Mouse (Mus musculus) intestine, postnatal 0 days (tissue): Measurements from ENCODE around the gene Btbd8. TPM values are rescaled to one million over a fixed set of nuclear protein-coding genes. Genes with fewer than 3 reads are reported as not detected.
A peak's percentile ranks its signal among the peaks of the same experiment; 100 is the strongest.

ENCODE experiments used
- ATAC-seq: fragments of 200-750 bp; cut with Nextera tagmentation; 2 replicates; pipeline ENCODE4 v1.8.0; 2017; ENCODE audit warnings: mild to moderate bottlenecking, moderate TSS enrichment, moderate library complexity
- H3K27ac ChIP-seq: fragments of 300-500 bp; sonication (generic); 2 replicates; pipeline ENCODE4 v1.5.1; 2014; ENCODE audit warnings: mild to moderate bottlenecking, low read depth, low read length, moderate library complexity
- H3K27me3 ChIP-seq: fragments of 300-500 bp; sonication (generic); replicated peaks from 2 replicates; pipeline ENCODE4 v1.6.1; 2014; ENCODE audit warnings: low read length, mixed read lengths; ENCODE audit not compliant: control insufficient read depth, insufficient read depth
- H3K36me3 ChIP-seq: fragments of 300-500 bp; sonication (generic); 2 replicates; pipeline ENCODE4 v1.6.1; 2014; ENCODE audit warnings: mild to moderate bottlenecking, moderate library complexity; ENCODE audit not compliant: control insufficient read depth, insufficient read depth
- H3K4me1 ChIP-seq: fragments of 300-500 bp; sonication (generic); replicated peaks from 2 replicates; pipeline ENCODE4 v1.6.1; 2014; ENCODE audit warnings: antibody characterized with exemption, low read length, mixed read lengths; ENCODE audit not compliant: control insufficient read depth, insufficient read depth
- H3K4me2 ChIP-seq: fragments of 300-500 bp; sonication (generic); replicated peaks from 2 replicates; pipeline ENCODE4 v1.6.1; 2014; ENCODE audit warnings: low read depth, mild to moderate bottlenecking, moderate library complexity
- H3K4me3 ChIP-seq: fragments of 300-500 bp; sonication (generic); 2 replicates; pipeline ENCODE4 v1.5.1; 2014; ENCODE audit warnings: low read depth, low read length
- H3K9ac ChIP-seq: fragments of 300-500 bp; sonication (generic); 2 replicates; pipeline ENCODE4 v1.6.1; 2014; ENCODE audit warnings: mild to moderate bottlenecking, low read depth, low read length
- H3K9me3 ChIP-seq: fragments of 300-500 bp; sonication (generic); 2 replicates; pipeline ENCODE4 v1.6.1; 2016; ENCODE audit warnings: mixed run types; ENCODE audit not compliant: control insufficient read depth
- CTCF ChIP-seq: sonication (generic); IDR thresholded peaks from 2 replicates; pipeline ENCODE4 v1.5.1; 2016; ENCODE audit warnings: low read depth, mild to moderate bottlenecking, control low read depth, antibody characterized with exemption, moderate library complexity
- WGBS: fragments of 180-500 bp; shearing (Covaris S2); extraction: QIAGEN DNeasy Blood & Tissue Kit; methylation state at CpG from one replicate; pipeline ENCODE4 v1.1.7; 2014; 5-methylcytosine and 5-hydroxymethylcytosine counted together
- polyA plus RNA-seq: library from polyadenylated mRNA; unstranded; fragments of >200 nt; fragmentation: Nextera tagmentation; extraction: Ambion mirVana; gene quantifications from 2 replicates; pipeline ENCODE4 v1.2.1, GENCODE M21; 2015

Gene Btbd8
- polyA plus RNA-seq, 1 experiment from 2014 or later: 1.3 TPM

DNA sequence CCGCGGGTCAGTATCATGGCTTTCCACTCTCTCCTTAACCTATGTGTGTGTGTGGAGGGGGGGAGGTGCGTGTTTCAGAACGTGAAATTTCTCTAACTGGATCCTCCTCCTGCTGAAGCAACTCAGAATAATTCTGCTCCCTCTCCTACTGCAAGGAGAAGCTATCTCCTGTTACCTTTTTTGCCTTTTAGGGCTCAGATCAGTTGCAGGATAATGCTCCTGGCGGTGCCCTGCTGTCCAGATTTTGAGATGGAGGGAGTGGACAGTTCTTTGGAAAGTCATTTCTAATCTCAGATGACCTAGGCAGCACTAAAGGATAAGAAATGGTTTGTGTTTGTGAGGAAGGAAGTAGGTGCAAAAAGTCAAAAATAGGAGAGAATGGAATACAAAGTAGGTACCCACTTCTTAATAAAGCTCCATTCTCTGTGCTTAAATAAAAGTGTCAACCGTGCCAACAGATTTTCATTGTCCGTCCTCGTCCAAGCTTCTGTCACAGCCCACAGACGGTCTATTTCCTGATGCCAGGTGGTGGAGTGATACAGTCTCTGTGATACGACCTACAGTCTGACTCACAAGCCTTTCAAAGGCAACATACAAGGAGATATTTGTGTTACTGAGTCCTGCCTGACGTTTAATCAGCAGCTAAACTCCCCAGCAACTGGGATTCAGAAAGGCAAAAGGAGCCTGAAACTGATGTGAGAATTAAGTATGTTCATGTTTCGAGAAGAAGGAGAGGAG, 33.7 kb upstream of the Btbd8 start:
- H3K27ac ChIP-seq: no peak overlapping the region
- peak overlapping the region; percentile 40; the same call in 1 of the 2 replicates for H3K9ac ChIP-seq
- WGBS: 38% methylated on average over 12 of the region's 12 CpGs

DNA sequence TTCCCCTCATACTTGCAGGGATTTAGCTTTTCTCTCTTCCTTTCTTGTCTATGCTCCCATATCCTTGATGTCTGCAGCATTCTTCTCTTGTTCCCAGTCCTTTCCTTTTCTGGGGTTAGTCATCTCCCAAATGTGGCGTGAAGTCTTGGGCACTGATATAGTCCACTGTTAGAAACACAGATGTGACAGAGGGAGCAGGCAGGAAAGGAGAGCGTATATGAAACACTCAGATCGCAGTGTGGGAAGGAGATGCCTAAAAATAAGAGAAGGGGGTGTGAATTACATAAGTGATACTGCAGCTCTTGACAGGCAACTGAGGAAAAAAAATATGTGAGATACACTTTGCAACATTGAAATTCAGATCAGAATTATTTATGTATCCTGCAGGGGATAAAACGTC, 32.4 kb upstream of the Btbd8 start:
- Histone ChIP-seq H3K4me3 (no peak overlapping the region), H3K27me3 (peaks cover 32% of the 10 kb centered on the region), H3K4me2 (no peak overlapping the region), H3K4me1 (no peaks in the 10 kb centered on the region), H3K9me3 (no peaks in the 10 kb centered on the region), H3K27ac (no peak overlapping the region), H3K9ac (no peak overlapping the region), H3K36me3 (no peaks in the 10 kb centered on the region)
- no peak for TF ChIP-seq CTCF
- no peak for ATAC-seq
- WGBS: 87% methylated on average over 4 of the region's 4 CpGs

More for the DNA sequence above, 33.7 kb upstream of the Btbd8 start:
- Histone ChIP-seq H3K4me1 (no peaks in the 10 kb centered on the region), H3K27me3 (peaks cover 32% of the 10 kb centered on the region), H3K4me2 (peak overlapping the region; percentile 96), H3K36me3 (no peaks in the 10 kb centered on the region), H3K9me3 (no peaks in the 10 kb centered on the region), H3K4me3 (peak overlapping the region; percentile 50)
- no peak for ATAC-seq
- no peak for TF ChIP-seq CTCF

DNA sequence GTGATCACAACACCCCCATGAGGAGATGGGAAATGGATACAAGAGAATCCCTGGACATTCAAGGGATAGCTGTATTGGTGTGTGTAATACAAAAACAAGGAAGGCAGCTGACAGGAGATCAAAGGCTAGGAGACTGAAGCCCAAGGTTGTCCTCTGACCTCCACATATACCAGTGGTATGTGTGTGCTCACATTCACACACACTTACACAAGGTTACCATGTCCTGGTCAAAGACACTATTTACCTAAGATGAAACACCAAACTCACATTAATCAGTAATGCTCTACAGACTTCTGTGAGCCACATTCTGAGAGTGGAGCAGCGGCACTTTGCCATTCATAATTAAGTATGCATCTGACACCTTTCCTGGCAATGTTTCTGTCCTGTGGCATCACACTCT, 27.5 kb upstream of the Btbd8 start:
- Histone ChIP-seq H3K4me3 (no peak overlapping the region), H3K9ac (no peak overlapping the region), H3K4me2 (no peak overlapping the region), H3K27me3 (0 out of 2 replicates have a peak, but pooled peaks cover under 1% of the 10 kb centered on the region), H3K9me3 (no peaks in the 10 kb centered on the region), H3K36me3 (no peaks in the 10 kb centered on the region), H3K27ac (no peak overlapping the region), H3K4me1 (no peaks in the 10 kb centered on the region)
- no peak for ATAC-seq
- TF ChIP-seq CTCF: no peak
- 97% methylated on average over 1 of the region's 1 CpGs for WGBS

DNA sequence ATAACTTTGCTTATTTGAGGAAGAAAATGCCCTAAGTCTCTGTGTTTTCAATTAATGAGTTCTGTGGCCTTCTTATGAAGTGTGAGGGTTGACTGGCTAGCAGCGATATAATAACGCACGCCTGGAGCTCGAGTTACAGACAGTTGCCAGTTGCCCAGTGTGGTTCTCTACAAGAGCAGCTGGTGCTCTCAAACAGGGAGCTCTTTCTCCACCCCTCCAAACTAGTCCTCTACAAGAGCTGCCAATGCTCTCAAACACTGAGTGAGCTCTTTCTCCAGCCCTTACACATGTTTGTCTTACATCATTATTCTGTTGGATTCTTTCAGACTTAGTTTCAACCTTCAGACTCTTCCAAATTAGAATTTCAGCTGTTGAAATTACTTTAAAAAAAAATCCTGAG, 26.5 kb upstream of the Btbd8 start:
- no peak for ATAC-seq

DNA sequence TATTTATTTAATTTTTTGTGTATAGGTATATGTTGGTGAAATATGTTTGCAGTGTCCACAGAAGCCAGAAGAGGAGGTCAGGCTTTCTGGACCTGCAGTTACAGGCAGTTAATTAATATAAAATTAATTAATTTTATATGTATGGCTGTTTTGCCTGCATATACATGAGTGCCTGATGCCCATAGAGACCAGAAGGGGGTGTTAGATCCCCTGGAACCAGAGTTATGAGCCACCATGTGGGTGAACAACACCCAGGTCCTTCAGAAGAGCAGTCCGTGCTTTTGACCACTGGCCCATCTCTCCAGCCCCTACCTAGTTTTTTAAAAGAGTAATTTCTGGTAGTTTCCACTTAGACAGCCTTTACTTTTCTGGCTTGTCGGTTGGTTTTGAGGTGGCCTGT, 25.5 kb upstream of the Btbd8 start:
- 0 out of 2 replicates have a peak, but pooled peaks have one; percentile 11 for TF ChIP-seq CTCF
- H3K9ac ChIP-seq: no peak overlapping the region
- ATAC-seq: no peak
- H3K27ac ChIP-seq: no peak overlapping the region
- no peaks in the 10 kb centered on the region for H3K4me1 ChIP-seq
- no peak overlapping the region for H3K4me3 ChIP-seq
- whole genome bisulfite sequencing: 88% methylated on average over 2 of the region's 2 CpGs
- H3K9me3 ChIP-seq: no peaks in the 10 kb centered on the region
- H3K36me3 ChIP-seq: no peaks in the 10 kb centered on the region
- H3K4me2 ChIP-seq: no peak overlapping the region
- no peaks in the 10 kb centered on the region for H3K27me3 ChIP-seq

More for the DNA sequence above, 26.5 kb upstream of the Btbd8 start:
- Histone ChIP-seq H3K4me3 (no peak overlapping the region), H3K4me1 (no peaks in the 10 kb centered on the region), H3K36me3 (no peaks in the 10 kb centered on the region), H3K4me2 (no peak overlapping the region), H3K9ac (no peak overlapping the region), H3K27me3 (no peaks in the 10 kb centered on the region), H3K9me3 (no peaks in the 10 kb centered on the region), H3K27ac (no peak overlapping the region)
- no peak for TF ChIP-seq CTCF
- 67% methylated on average over 4 of the region's 4 CpGs for WGBS

DNA sequence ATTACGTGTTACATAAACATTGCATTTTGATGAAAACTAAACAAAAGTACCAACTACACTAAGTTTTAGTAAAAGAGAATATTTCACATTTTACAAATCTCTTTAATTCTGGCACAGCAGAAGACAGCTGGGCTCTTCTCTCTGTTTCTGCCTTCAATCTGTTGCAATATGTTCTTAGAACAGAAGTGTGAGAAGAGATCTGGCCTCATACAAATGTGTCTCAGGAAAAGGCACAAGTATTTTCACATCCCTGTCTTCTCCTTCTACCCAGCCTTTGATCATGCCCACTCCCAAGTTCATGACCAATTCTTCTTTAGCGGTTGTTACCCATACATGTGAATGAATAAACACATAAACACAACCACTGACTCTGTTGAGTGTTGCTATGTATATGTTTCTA, 22.7 kb upstream of the Btbd8 start:
- no peaks in the 10 kb centered on the region for H3K27me3 ChIP-seq
- no peaks in the 10 kb centered on the region for H3K9me3 ChIP-seq
- no peaks in the 10 kb centered on the region for H3K4me1 ChIP-seq
- no peak overlapping the region for H3K4me3 ChIP-seq
- no peak overlapping the region for H3K9ac ChIP-seq
- H3K4me2 ChIP-seq: no peak overlapping the region
- no peak for TF ChIP-seq CTCF
- no peak for ATAC-seq
- no peak overlapping the region for H3K27ac ChIP-seq
- WGBS: 74% methylated on average over 2 of the region's 2 CpGs
- no peaks in the 10 kb centered on the region for H3K36me3 ChIP-seq
